Mouse (Mus musculus): ENCODE measurements around the gene Eln. TPM values are rescaled to one million over a fixed set of nuclear protein-coding genes. Genes with fewer than 3 reads are reported as not detected.

Gene Eln
- polyA plus RNA-seq, 1 experiment from 2014 or later = 4.4 TPM

- Histone ChIP-seq H3K4me1 (ENCODE audit: control insufficient read depth, insufficient read depth, low read length) (peaks cover 2% of the 10 kb centered on the region; the same call in 1 of the 2 replicates), H3K9ac (replicated peaks; ENCODE audit: low read length) (no peak overlapping the region), H3K9me3 (replicated peaks; ENCODE audit: control insufficient read depth, low read length) (no peaks in the 10 kb centered on the region), H3K4me2 (ENCODE audit: low read depth, low read length) (no peak overlapping the region), H3K36me3 (replicated peaks; ENCODE audit: control insufficient read depth, insufficient read depth, low read depth, low read length) (peaks cover 2% of the 10 kb centered on the region; the same call in 1 of the 2 replicates), H3K4me3 (ENCODE audit: low read depth, low read length) (no peak overlapping the region), H3K27ac (replicated peaks; ENCODE audit: low read depth, low read length) (no peak overlapping the region), H3K27me3 (ENCODE audit: control insufficient read depth, insufficient read depth, low read length) (no peaks in the 10 kb centered on the region)
- no peak for ATAC-seq (replicated peaks; ENCODE audit: insufficient number of reproducible peaks, low FRiP score, low TSS enrichment, low read depth)
- no peak for DNase-seq (ENCODE audit: low spot score)
- 70% methylated on average over 17 of the region's 17 CpGs for WGBS
Observed at GRCm38 (mm10) chr5:134671335-134672197, 75.6 kb downstream of the Eln start.

- Histone ChIP-seq H3K36me3 (replicated peaks; ENCODE audit: control insufficient read depth, insufficient read depth, low read depth, low read length) (peaks cover 2% of the 10 kb centered on the region; the same call in 1 of the 2 replicates), H3K9me3 (replicated peaks; ENCODE audit: control insufficient read depth, low read length) (no peaks in the 10 kb centered on the region), H3K9ac (replicated peaks; ENCODE audit: low read length) (no peak overlapping the region), H3K4me2 (ENCODE audit: low read depth, low read length) (no peak overlapping the region), H3K27ac (replicated peaks; ENCODE audit: low read depth, low read length) (no peak overlapping the region), H3K4me3 (ENCODE audit: low read depth, low read length) (no peak overlapping the region), H3K27me3 (ENCODE audit: control insufficient read depth, insufficient read depth, low read length) (no peaks in the 10 kb centered on the region), H3K4me1 (ENCODE audit: control insufficient read depth, insufficient read depth, low read length) (no peaks in the 10 kb centered on the region)
- ATAC-seq (replicated peaks; ENCODE audit: insufficient number of reproducible peaks, low FRiP score, low TSS enrichment, low read depth) (no peak), DNase-seq (ENCODE audit: low spot score) (no peak)
- WGBS = 72% methylated on average over 20 of the region's 20 CpGs
Observed at GRCm38 (mm10) chr5:134669001-134669708, 78.0 kb downstream of the Eln start.

- no peak overlapping the region for H3K9ac ChIP-seq (replicated peaks; ENCODE audit: low read length)
- ATAC-seq (replicated peaks; ENCODE audit: insufficient number of reproducible peaks, low FRiP score, low TSS enrichment, low read depth) = 0 out of 2 replicates have a peak, but pooled peaks have one; percentile 54
- no peak overlapping the region for H3K4me2 ChIP-seq (ENCODE audit: low read depth, low read length)
Observed at GRCm38 (mm10) chr5:134668495-134668894, 78.6 kb downstream of the Eln start.

DNA sequence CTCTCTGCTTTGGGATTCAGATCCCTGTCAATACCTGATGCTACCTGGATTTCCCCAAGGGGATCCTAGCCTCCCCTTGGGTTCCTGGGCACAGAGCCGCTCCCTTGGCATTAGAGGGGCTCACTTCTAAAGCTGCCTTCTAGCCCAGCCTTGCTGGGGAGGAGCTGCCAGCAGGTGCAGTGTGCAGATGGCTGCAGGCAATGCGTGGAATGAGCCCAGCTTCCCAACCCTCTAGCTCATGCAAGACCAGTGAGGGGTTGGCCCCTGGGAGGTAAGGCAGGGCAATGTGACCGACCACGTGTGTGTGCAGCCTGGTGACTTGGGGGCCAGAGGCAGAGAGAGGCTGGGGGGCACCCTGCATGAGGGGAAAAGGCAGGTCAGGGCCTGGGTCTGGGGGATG, 90.4 kb downstream of the Eln start:
- no peak overlapping the region for H3K4me2 ChIP-seq (ENCODE audit: low read depth, low read length)
- no peaks in the 10 kb centered on the region for H3K4me1 ChIP-seq (ENCODE audit: control insufficient read depth, insufficient read depth, low read length)
- no peaks in the 10 kb centered on the region for H3K36me3 ChIP-seq (replicated peaks; ENCODE audit: control insufficient read depth, insufficient read depth, low read depth, low read length)
- H3K9me3 ChIP-seq (replicated peaks; ENCODE audit: control insufficient read depth, low read length) = no peaks in the 10 kb centered on the region
- no peak overlapping the region for H3K9ac ChIP-seq (replicated peaks; ENCODE audit: low read length)
- H3K4me3 ChIP-seq (ENCODE audit: low read depth, low read length) = no peak overlapping the region
- no peak for DNase-seq (ENCODE audit: low spot score)
- H3K27ac ChIP-seq (replicated peaks; ENCODE audit: low read depth, low read length) = no peak overlapping the region
- no peak for ATAC-seq (replicated peaks; ENCODE audit: insufficient number of reproducible peaks, low FRiP score, low TSS enrichment, low read depth)
- 84% methylated on average over 4 of the region's 4 CpGs for WGBS
- no peaks in the 10 kb centered on the region for H3K27me3 ChIP-seq (ENCODE audit: control insufficient read depth, insufficient read depth, low read length)

More at GRCm38 (mm10) chr5:134668495-134668894, 78.6 kb downstream of the Eln start:
- Histone ChIP-seq H3K27ac (replicated peaks; ENCODE audit: low read depth, low read length) (no peak overlapping the region), H3K27me3 (ENCODE audit: control insufficient read depth, insufficient read depth, low read length) (no peaks in the 10 kb centered on the region), H3K4me1 (ENCODE audit: control insufficient read depth, insufficient read depth, low read length) (no peaks in the 10 kb centered on the region), H3K36me3 (replicated peaks; ENCODE audit: control insufficient read depth, insufficient read depth, low read depth, low read length) (peaks cover 2% of the 10 kb centered on the region; the same call in 1 of the 2 replicates), H3K4me3 (ENCODE audit: low read depth, low read length) (no peak overlapping the region), H3K9me3 (replicated peaks; ENCODE audit: control insufficient read depth, low read length) (no peaks in the 10 kb centered on the region)
- WGBS = 33% methylated on average over 8 of the region's 8 CpGs
- peak; percentile 69 for DNase-seq (ENCODE audit: low spot score)

Other genes with a start within 250 kb of the Eln start
- 4.6 and 5.5 TPM in 2 replicates for gene Clip2, start 194.9 kb downstream of the Eln start, polyA plus RNA-seq (2014; fragmentation: Nextera tagmentation; extraction: Ambion mirVana)
- 0.14 TPM in 1 of 2 replicates, not detected in the other for gene Syna, start 187.2 kb downstream of the Eln start, polyA plus RNA-seq (2014; fragmentation: Nextera tagmentation; extraction: Ambion mirVana)
- gene Rfc2, start 166.0 kb downstream of the Eln start, polyA plus RNA-seq (2014; fragmentation: Nextera tagmentation; extraction: Ambion mirVana) = 344 and 365 TPM in 2 replicates
- 0.56 and 0.77 TPM in 2 replicates for gene Lat2, start 132.3 kb downstream of the Eln start, polyA plus RNA-seq (2014; fragmentation: Nextera tagmentation; extraction: Ambion mirVana)
- gene Eif4h, start 107.8 kb downstream of the Eln start, polyA plus RNA-seq (2014; fragmentation: Nextera tagmentation; extraction: Ambion mirVana) = 479 and 512 TPM in 2 replicates
- 4.6 and 6.5 TPM in 2 replicates for gene Limk1, start 58.7 kb downstream of the Eln start, polyA plus RNA-seq (2014; fragmentation: Nextera tagmentation; extraction: Ambion mirVana)
- not detected in 2 replicates for gene Tmem270, start 159.4 kb upstream of the Eln start, polyA plus RNA-seq (2014; fragmentation: Nextera tagmentation; extraction: Ambion mirVana)
- gene Cldn13, start 168.2 kb upstream of the Eln start, polyA plus RNA-seq (2014; fragmentation: Nextera tagmentation; extraction: Ambion mirVana) = 3.5 and 3.6 TPM in 2 replicates
- gene Mettl27, start 185.0 kb upstream of the Eln start, polyA plus RNA-seq (2014; fragmentation: Nextera tagmentation; extraction: Ambion mirVana) = 9.7 and 15.2 TPM in 2 replicates
- gene Cldn4, start 199.6 kb upstream of the Eln start, polyA plus RNA-seq (2014; fragmentation: Nextera tagmentation; extraction: Ambion mirVana) = 16.9 and 20.5 TPM in 2 replicates
- 7.6 and 11.3 TPM in 2 replicates for gene Cldn3, start 238.9 kb upstream of the Eln start, polyA plus RNA-seq (2014; fragmentation: Nextera tagmentation; extraction: Ambion mirVana)